Mouse (Mus musculus) A20 (cell line): ENCODE measurements around the gene Atp11c.

ENCODE experiments used
- DNase-seq: peaks from one replicate; pipeline ENCODE4 v3.0.0-alpha.2; 2011; ENCODE audit warnings: low read depth, low spot score

Atp11c gene

DNA sequence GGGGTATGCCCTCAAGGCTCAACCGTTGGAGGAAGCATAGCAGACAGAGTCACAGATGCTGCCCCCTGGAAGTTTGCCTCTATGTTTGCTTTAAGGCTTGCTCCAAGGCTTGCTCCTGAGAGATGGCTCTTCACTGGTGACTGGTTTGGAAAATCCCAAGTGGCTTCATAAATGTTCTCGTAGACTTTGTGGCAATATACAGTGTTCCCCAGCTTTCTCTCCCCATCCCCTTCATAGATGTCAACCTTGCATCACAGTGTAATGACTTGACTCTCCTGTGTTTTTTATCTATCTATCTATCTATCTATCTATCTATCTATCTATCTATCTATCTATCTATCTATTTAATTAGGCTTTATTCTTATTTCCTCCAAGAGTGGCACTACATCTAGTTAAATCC, at the start of gene Atp11c:
Gene Atp11c (minus strand): TSS at position 101 of the 400 bp plus-strand sequence.
- no peak for DNase-seq

- peak; percentile 14 for DNase-seq
Measured at GRCm38 (mm10) chrX:60609202-60609601, 16.7 kb upstream of the Atp11c start.

DNA sequence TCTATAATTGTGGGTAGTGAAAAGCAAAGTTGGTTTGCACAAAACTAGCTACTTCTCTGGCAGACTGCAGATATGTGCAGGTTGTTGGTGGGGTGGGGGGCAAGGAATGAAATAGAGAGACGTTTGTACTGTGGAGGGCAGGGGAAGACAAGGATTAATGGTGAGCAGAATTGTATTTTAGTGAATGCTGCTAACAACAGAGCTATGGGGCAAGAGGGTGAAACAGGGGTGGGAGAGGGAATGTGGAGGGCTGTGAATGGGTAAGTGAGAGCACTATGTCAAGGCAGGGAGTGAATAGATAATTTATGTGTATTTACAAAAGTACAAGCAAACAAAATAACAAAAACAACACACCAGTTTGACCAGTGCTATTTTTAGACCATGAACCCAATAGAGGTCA, 22.0 kb downstream of the Atp11c start:
- DNase-seq: no peak

- DNase-seq: no peak
Measured at GRCm38 (mm10) chrX:60569047-60569446, 23.5 kb downstream of the Atp11c start.

DNA sequence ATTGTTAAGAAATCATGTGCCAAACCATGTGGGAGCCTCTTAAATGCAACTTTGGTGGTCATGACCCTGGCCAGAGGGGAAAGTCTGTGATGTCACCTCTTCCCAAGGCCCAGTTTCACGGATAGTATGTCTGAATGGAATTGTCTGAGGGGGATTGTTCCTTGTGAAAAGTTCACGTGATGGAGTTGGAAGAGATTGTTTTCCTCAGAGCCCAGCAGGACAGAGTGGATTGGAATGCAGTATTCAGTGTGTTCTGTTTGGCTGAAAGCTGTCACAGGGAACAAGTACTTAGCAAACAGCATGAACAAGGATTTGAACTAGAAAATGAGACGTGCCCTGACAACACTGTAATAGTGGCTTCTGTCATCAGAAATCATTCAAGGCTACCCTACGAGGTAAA, 37.3 kb downstream of the Atp11c start:
- DNase-seq: no peak

DNA sequence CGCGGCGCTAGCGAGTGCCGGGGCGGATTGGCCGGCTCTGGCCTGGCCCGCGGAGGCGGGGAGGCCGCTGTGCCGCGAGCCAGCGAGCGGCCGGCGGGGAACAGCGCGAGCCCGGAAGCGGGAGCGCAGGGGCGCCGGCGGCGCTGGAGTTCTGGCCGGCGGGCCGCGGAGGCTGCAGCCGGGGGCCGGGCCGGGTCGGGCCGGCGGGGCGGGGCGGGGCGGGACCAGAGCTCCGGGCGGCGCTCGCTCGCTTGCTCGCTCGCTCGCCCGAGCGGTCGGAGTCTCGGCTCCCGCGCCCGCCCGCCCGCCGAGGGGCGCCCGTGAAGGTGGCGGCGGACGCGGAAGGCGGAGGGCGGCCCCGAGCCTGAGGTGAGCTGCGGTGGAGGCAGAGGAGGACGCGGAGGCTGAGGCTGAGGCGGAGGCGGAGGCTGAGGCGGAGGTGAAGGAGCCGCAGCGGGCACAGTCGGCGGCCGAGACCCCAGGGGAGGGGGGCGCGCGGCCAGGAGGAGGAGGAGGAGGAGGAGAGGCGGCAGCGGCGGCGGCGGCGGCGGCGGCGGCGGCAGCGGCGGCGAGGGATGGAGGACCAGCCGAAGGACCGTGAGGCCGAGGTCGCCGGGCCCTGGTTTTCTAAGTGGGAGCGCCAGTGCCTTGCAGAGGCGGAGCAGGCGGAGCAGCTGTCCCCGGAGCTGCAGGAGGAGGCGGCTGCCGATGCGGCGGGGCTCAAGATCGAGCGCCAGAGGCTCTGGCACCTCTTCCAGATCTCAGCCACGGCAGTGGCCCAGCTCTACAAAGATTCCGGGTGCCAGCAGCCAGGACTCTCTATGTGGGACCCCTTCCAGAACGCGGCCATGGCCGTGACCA, 44.8 kb downstream of the Atp11c start:
- DNase-seq: peak; percentile 58

GRCm38 (mm10) chrX:60547098-60547443, 45.4 kb downstream of the Atp11c start:
- peak; percentile 54 for DNase-seq

DNA sequence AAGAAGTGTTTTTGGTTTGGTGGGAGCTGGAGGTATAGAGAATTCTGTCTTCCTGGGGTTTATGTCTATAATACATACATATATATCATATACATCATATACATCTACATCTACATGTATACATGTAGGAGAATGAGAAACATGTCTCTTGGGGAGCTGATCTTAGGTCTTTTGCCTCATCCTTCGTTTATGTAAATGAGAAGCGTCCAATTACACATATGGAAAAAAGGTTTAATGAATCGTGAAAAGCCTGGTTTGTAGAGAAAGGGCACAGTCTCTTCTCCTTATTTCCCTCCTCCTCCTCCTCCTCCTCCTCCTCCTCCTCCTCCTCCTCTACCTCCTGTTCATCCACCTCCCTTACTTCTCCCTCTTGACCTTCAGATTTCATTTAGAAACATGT, 46.6 kb downstream of the Atp11c start:
- DNase-seq: no peak

GRCm38 (mm10) chrX:60545444-60545843, 47.1 kb downstream of the Atp11c start:
- no peak for DNase-seq

GRCm38 (mm10) chrX:60544098-60544497, 48.4 kb downstream of the Atp11c start:
- no peak for DNase-seq

GRCm38 (mm10) chrX:60542901-60543300, 49.6 kb downstream of the Atp11c start:
- DNase-seq: no peak

DNA sequence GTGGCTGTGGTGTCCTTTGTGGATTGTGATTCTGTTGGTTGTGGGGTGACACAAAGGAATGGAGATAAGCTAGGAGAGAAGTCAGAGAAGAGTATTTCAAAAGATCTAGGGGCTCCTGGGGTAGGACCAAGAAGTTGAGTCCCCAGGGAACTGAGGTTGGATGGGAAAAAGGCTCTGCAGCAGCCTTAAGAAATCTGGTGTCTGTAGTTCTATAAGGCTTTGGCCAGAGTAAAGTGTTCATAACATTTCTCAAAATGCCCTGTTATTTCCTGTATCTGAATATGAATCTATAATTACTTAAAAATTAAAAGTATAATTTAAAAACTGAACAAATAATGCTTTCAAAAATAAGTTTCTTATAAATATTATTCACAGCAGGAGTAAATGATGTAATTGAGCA, 53.3 kb downstream of the Atp11c start, which contains the start of gene Gm7073:
Gene Gm7073 (minus strand): TSS at position 101 of the 400 bp plus-strand sequence.
- no peak for DNase-seq

DNA sequence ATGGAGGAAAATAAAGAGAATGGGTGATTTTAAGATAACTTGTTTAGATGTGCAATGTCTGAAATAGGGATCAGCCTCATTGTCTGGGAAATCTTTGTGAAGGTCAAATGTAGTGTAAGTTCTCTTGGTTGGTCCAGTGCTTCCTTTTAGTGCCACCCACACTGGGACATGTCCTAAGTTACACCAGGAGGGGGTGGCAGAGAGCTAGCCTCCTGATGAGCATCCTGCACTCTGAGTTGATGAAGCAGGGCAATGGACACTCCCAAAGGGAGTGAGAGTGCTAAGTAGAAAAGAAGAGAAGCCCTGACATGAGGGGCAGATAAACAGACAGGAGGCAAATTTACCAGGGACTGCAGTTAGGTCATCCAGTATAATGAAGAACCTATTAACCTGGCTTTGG, 88.5 kb downstream of the Atp11c start:
- DNase-seq: peak; percentile 41

DNA sequence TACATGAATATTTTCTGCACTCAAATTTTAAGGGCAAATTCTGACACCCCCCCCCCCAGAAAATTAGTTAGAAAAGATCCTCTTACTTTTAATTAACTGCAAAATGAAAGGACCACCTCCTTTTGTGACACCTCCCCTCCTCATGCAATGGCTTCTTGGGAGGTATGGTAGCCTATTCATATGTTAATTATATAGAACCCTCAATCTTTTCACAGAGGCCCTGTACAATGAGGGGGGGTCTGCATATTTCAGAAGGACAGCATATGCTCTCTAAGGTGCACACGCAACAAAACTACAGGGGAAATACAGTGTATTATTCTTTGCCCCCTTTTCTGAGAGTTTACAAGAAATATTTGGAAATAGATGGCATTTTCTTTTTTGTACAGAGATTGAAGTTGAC, 94.7 kb downstream of the Atp11c start:
- DNase-seq: no peak

GRCm38 (mm10) chrX:60495308-60495707, 97.2 kb downstream of the Atp11c start:
- DNase-seq: no peak

DNA sequence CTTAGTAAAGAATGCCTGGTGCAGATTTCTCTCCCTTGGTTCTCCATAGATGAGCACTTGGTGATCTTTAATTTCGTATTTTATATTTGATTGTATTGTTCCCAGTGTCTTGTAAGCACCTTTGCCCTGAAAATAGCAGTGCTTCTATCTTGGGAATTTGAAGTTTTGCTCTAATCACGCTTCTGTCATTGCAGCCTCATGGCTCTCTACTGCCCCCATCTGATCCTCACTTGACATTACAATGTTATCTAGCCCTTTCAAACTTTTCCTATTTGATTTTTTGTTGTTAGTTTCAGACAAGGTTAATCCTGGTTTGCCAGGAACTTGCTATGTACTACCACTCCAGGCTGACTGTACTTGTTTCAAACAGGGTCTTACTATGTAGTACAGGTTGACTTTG, 128.7 kb downstream of the Atp11c start:
- DNase-seq: peak; percentile 27

- no peak for DNase-seq
Measured at GRCm38 (mm10) chrX:60414563-60415111, 177.9 kb downstream of the Atp11c start.

DNA sequence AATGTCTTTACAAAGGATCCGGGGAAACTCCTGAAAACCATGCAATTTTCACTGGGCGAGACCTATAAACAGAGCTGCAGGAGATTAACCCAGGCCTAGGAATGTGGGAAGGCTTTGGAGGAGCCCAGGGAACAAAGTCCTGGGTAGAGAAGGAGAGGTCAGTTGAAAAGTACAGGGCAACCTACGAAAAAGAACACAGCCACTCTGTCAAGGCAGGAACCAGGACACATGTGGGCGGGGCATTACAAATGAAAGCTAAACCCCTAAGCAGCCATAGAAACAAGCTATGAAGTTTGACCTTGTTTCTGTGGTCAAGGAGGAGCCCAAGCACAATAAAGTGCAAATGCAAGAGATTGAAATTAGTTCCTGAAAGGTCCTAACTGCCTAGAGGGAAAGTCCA, 186.8 kb downstream of the Atp11c start:
- DNase-seq: no peak

GRCm38 (mm10) chrX:60404668-60405044, 187.8 kb downstream of the Atp11c start:
- peak; percentile 88 for DNase-seq

DNA sequence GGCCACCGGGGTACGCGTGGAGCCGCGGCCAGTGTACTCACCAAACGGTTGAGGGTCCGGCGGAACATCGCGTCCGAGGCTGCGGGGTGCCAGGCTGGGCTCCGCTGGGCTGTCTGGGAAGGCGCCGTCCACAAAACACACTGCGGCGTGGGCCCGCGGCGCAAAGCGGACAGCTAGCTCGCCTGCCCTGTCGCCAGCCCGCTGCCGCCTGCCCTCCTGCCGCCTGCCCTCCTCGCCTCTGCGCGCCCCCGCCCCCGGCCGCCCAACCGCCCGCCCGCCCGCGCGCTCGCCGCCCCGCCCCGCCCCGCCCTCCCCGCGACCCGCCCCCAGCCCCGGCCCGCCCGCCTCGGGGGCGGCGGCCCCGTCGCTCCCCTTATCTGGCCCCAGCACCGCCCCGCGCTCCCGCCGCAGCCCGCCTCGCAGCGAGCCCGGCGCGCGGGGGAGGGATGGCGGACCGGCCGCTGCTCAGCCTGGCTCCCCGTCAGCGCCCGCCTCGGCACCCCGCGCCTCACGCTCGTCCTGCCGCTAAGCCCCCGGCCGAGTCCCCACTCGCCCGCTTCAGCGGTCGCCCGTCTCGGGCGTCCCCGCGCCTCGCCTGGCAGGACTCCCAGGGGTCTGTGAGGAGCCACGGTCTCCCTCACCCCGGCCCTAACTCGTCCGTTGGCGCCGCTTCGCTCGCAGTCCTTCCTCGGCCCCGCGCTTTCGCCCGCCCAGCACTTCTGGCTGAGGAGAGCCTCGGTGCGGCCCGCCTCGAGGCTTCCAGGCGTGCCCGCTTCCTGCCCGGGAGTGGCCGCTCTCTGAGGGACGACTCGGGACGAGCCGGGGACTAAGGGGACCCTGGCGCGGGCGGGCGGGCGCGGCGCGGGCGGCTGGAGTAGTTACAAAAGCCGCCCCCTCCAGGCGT, 188.5 kb downstream of the Atp11c start:
- DNase-seq: no peak

GRCm38 (mm10) chrX:60403062-60403763, 189.3 kb downstream of the Atp11c start:
- peak; percentile 45 for DNase-seq

DNA sequence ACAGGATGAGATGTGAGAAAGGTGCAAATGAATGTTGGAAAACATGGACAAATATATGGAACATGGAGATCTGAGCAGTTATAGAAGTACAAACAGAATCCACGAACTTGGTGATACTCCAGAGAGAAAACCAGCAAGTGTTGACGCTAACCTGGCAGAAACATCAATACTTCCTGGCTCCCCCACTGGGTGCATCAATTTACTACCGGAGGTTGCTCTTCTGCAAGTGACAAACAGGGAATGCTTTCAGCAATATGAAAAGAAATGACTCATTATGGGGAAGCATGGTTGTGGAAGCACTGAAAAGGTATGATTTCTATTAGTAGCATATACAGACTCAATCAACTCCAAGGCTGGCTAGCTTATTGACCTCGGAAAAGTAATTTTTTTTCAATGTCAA, 198.2 kb downstream of the Atp11c start:
- DNase-seq: no peak
